Mouse (Mus musculus): ENCODE data around the gene Slc39a3. TPM values are rescaled to one million over a fixed set of nuclear protein-coding genes. Genes with fewer than 3 reads are reported as not detected.
"Not testable (repeated sequence)": the region's sequence is repeated elsewhere in the genome, so short reads cannot be mapped to it uniquely, and the experiment has no call there.

The Slc39a3 gene
- polyA plus RNA-seq, 1 experiment from 2014 or later = 14.7 TPM

GRCm38 (mm10) chr10:81059603-81060543 is 22.6 kb upstream of the Slc39a3 start, which contains the start of gene Sgta:
Sgta (minus strand) TSS chr10:81060181.
- Histone ChIP-seq H3K36me3 (peaks cover 33% of the 10 kb centered on the region), H3K4me1 (peaks cover 28% of the 10 kb centered on the region), H3K27ac (peak within 1 kb of the TSS; percentile 87), H3K9me3 (replicated peaks) (no peaks in the 10 kb centered on the region), H3K4me3 (peak within 1 kb of the TSS; percentile 70), H3K27me3 (ENCODE audit: low read depth, poor library complexity, severe bottlenecking) (no peaks in the 10 kb centered on the region)
- under 1% methylated on average over 48 of the region's 48 CpGs for WGBS
- DNase-seq (ENCODE audit: low spot score) = peak; percentile 97

- H3K9me3 ChIP-seq (replicated peaks) = no peaks in the 10 kb centered on the region
Observed at GRCm38 (mm10) chr10:81058896-81059295, 21.7 kb upstream of the Slc39a3 start.

GRCm38 (mm10) chr10:81057406-81058130 is 20.3 kb upstream of the Slc39a3 start:
- no peaks in the 10 kb centered on the region for H3K27me3 ChIP-seq (ENCODE audit: low read depth, poor library complexity, severe bottlenecking)
- 95% methylated on average over 23 of the region's 23 CpGs for WGBS
- H3K4me3 ChIP-seq = no peak overlapping the region
- H3K9me3 ChIP-seq (replicated peaks) = no peaks in the 10 kb centered on the region
- peaks cover 55% of the 10 kb centered on the region for H3K36me3 ChIP-seq
- DNase-seq (ENCODE audit: low spot score) = no peak
- H3K4me1 ChIP-seq = peaks cover 28% of the 10 kb centered on the region
- no peak overlapping the region for H3K27ac ChIP-seq

More at GRCm38 (mm10) chr10:81058896-81059295, 21.7 kb upstream of the Slc39a3 start:
- Histone ChIP-seq H3K4me1 (peaks cover 28% of the 10 kb centered on the region), H3K27me3 (ENCODE audit: low read depth, poor library complexity, severe bottlenecking) (no peaks in the 10 kb centered on the region), H3K4me3 (peak overlapping the region; percentile 70), H3K27ac (no peak overlapping the region), H3K36me3 (peaks cover 42% of the 10 kb centered on the region)
- DNase-seq (ENCODE audit: low spot score) = no peak
- 92% methylated on average over 6 of the region's 6 CpGs for WGBS

GRCm38 (mm10) chr10:81055802-81056340 is 18.6 kb upstream of the Slc39a3 start:
- 89% methylated on average over 11 of the region's 11 CpGs for WGBS
- Histone ChIP-seq H3K4me1 (peaks cover 28% of the 10 kb centered on the region), H3K36me3 (peaks cover 72% of the 10 kb centered on the region)
- H3K9me3 ChIP-seq (replicated peaks); H3K4me3 ChIP-seq; H3K27me3 ChIP-seq (ENCODE audit: low read depth, poor library complexity, severe bottlenecking); DNase-seq (ENCODE audit: low spot score); H3K27ac ChIP-seq: not testable (repeated sequence)

GRCm38 (mm10) chr10:81055169-81055568 is 17.9 kb upstream of the Slc39a3 start:
- H3K27me3 ChIP-seq (ENCODE audit: low read depth, poor library complexity, severe bottlenecking) = no peaks in the 10 kb centered on the region
- DNase-seq (ENCODE audit: low spot score) = no peak
- no peaks in the 10 kb centered on the region for H3K9me3 ChIP-seq (replicated peaks)
- 89% methylated on average over 6 of the region's 6 CpGs for WGBS
- no peak overlapping the region for H3K27ac ChIP-seq
- H3K4me3 ChIP-seq = no peak overlapping the region
- peaks cover 79% of the 10 kb centered on the region for H3K36me3 ChIP-seq
- peaks cover 28% of the 10 kb centered on the region for H3K4me1 ChIP-seq

GRCm38 (mm10) chr10:81052577-81052976 is 15.4 kb upstream of the Slc39a3 start:
- Histone ChIP-seq H3K4me3 (no peak overlapping the region), H3K9me3 (replicated peaks) (no peaks in the 10 kb centered on the region), H3K4me1 (0 out of 2 replicates have a peak, but pooled peaks cover 9% of the 10 kb centered on the region), H3K27ac (no peak overlapping the region), H3K36me3 (peaks cover 96% of the 10 kb centered on the region), H3K27me3 (ENCODE audit: low read depth, poor library complexity, severe bottlenecking) (no peaks in the 10 kb centered on the region)
- WGBS = 95% methylated on average over 5 of the region's 5 CpGs
- no peak for DNase-seq (ENCODE audit: low spot score)

GRCm38 (mm10) chr10:81051133-81051532 is 13.9 kb upstream of the Slc39a3 start:
- no peaks in the 10 kb centered on the region for H3K27me3 ChIP-seq (ENCODE audit: low read depth, poor library complexity, severe bottlenecking)
- no peak overlapping the region for H3K4me3 ChIP-seq
- H3K36me3 ChIP-seq = peaks cover 97% of the 10 kb centered on the region
- H3K27ac ChIP-seq = no peak overlapping the region
- no peaks in the 10 kb centered on the region for H3K9me3 ChIP-seq (replicated peaks)
- H3K4me1 ChIP-seq = no peaks in the 10 kb centered on the region
- 91% methylated on average over 6 of the region's 6 CpGs for WGBS
- DNase-seq (ENCODE audit: low spot score) = no peak

GRCm38 (mm10) chr10:81050645-81051044 is 13.4 kb upstream of the Slc39a3 start:
- no peak overlapping the region for H3K4me3 ChIP-seq
- no peaks in the 10 kb centered on the region for H3K4me1 ChIP-seq
- WGBS = 94% methylated on average over 4 of the region's 4 CpGs
- no peak for DNase-seq (ENCODE audit: low spot score)
- peaks cover 99% of the 10 kb centered on the region for H3K36me3 ChIP-seq
- no peaks in the 10 kb centered on the region for H3K9me3 ChIP-seq (replicated peaks)
- H3K27ac ChIP-seq = no peak overlapping the region
- no peaks in the 10 kb centered on the region for H3K27me3 ChIP-seq (ENCODE audit: low read depth, poor library complexity, severe bottlenecking)

GRCm38 (mm10) chr10:81045246-81045645 is 8.0 kb upstream of the Slc39a3 start:
- not testable (repeated sequence) for H3K9me3 ChIP-seq (replicated peaks); H3K4me1 ChIP-seq; DNase-seq (ENCODE audit: low spot score); H3K27me3 ChIP-seq (ENCODE audit: low read depth, poor library complexity, severe bottlenecking); H3K27ac ChIP-seq; H3K4me3 ChIP-seq
- H3K36me3 ChIP-seq = peaks cover 80% of the 10 kb centered on the region
- 95% methylated on average over 14 of the region's 14 CpGs for whole genome bisulfite sequencing

- Histone ChIP-seq H3K4me3 (no peak overlapping the region), H3K4me1 (peaks cover 9% of the 10 kb centered on the region), H3K36me3 (peaks cover 44% of the 10 kb centered on the region), H3K27ac (no peak overlapping the region), H3K27me3 (ENCODE audit: low read depth, poor library complexity, severe bottlenecking) (no peaks in the 10 kb centered on the region), H3K9me3 (replicated peaks) (no peaks in the 10 kb centered on the region)
- 34% methylated on average over 13 of the region's 13 CpGs for WGBS
- DNase-seq (ENCODE audit: low spot score) = peak; percentile 79
Observed at GRCm38 (mm10) chr10:81041458-81042175, 4.4 kb upstream of the Slc39a3 start.

GRCm38 (mm10) chr10:81036251-81036650 is 975 bp downstream of the Slc39a3 start:
- Histone ChIP-seq H3K36me3 (peaks cover 3% of the 10 kb centered on the region; the same call in 1 of the 2 replicates), H3K4me1 (peaks cover 9% of the 10 kb centered on the region), H3K27me3 (ENCODE audit: low read depth, poor library complexity, severe bottlenecking) (no peaks in the 10 kb centered on the region), H3K27ac (no peak overlapping the region), H3K4me3 (no peak overlapping the region), H3K9me3 (replicated peaks) (no peaks in the 10 kb centered on the region)
- 76% methylated on average over 7 of the region's 7 CpGs for whole genome bisulfite sequencing
- no peak for DNase-seq (ENCODE audit: low spot score)

GRCm38 (mm10) chr10:81033586-81033985 is 3.6 kb downstream of the Slc39a3 start:
- Histone ChIP-seq H3K4me1 (peaks cover 9% of the 10 kb centered on the region), H3K9me3 (replicated peaks) (no peaks in the 10 kb centered on the region), H3K4me3 (no peak overlapping the region), H3K27me3 (ENCODE audit: low read depth, poor library complexity, severe bottlenecking) (no peaks in the 10 kb centered on the region), H3K36me3 (peaks cover 12% of the 10 kb centered on the region; the same call in 1 of the 2 replicates), H3K27ac (no peak overlapping the region)
- no peak for DNase-seq (ENCODE audit: low spot score)
- WGBS = 80% methylated on average over 10 of the region's 10 CpGs

All from limb, embryonic 10.5 days (tissue).